Mouse (Mus musculus) kidney, adult 2 months (tissue): ENCODE data around the gene Pcp4l1.

Experiments used
- CTCF ChIP-seq: fragments of 200-500 bp; conservative IDR thresholded peaks from 2 replicates; pipeline ENCODE4 v1.5.1; 2011; ENCODE audit warnings: low read depth, mild to moderate bottlenecking, control low read depth, low read length, moderate library complexity, mixed read lengths; ENCODE audit not compliant: insufficient read depth, insufficient read length
- POLR2A ChIP-seq: fragments of 200-500 bp; IDR thresholded peaks from one replicate; pipeline ENCODE4 v1.6.1; 2011; ENCODE audit warnings: low read depth, low read length, control low read depth

GRCm38 (mm10) chr1:171179487-171180171 is 16.4 kb downstream of the Pcp4l1 start:
- TF ChIP-seq POLR2A: no peak
- no peak for TF ChIP-seq CTCF
